ENCODE assay signal across 8 mouse cellular contexts in the genomic region with DNA sequence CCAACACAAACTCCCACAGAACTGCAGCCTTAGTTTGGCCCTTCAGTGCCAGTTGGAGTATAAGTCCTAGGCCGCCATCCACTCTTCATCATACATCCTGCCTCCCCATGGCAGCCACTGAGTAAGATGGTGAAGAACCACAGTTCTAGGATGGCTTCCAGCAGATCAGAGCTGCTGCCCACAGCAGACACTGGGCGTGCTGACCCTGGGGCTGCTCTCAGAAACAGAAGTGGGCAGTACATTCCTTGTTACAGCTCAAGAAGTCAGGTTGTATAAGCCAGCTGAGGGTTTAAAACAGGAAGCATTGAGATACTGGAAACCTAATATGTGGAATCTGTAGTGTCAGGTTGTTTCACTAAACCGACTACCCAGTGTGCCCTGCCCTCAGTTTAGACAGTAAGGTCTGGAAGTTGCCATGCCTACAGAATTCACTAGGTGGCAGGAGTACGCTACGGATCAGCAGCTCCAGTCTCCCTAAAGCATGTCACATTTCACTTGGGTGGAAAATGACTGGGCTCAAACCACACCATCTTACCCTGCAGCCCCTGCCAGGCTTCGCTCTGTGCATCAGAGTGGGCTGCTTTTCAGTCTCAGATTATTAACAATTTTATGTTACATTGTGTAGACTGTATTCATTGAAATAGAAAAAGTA. TPM values are rescaled to one million over a fixed set of nuclear protein-coding genes. Genes with fewer than 3 reads are reported as not detected.
DNase-seq lines count a peak whose midpoint lies in the region; ATAC-seq lines count a peak whose summit lies in the region.

No protein-coding gene starts in this region.

- peaks cover 85% of the 10 kb centered on the region for H3K36me3 ChIP-seq in hindbrain, embryonic 15.5 days

- peak; percentile 87 for ATAC-seq in hindbrain, embryonic 15.5 days (ENCODE audit: low FRiP score, low read depth)
- ATAC-seq in megakaryocyte, adult 5-6 weeks (ENCODE audit: poor library complexity, severe bottlenecking), result peak; percentile 97
- ATAC-seq in erythroid progenitor cell, adult 5-6 weeks (replicated peaks; ENCODE audit: low FRiP score, poor library complexity, severe bottlenecking), result no peak; the same call in 1 of the 2 replicates

- no peaks in the 10 kb centered on the region for H3K9me3 ChIP-seq in hindbrain, embryonic 15.5 days

- H3K9ac ChIP-seq in hindbrain, embryonic 15.5 days, result no peak overlapping the region

- no peak overlapping the region for H3K4me2 ChIP-seq in hindbrain, embryonic 15.5 days

- H3K27ac ChIP-seq in hindbrain, embryonic 15.5 days (replicated peaks), result no peak overlapping the region

- H3K27me3 ChIP-seq in hindbrain, embryonic 15.5 days, result no peaks in the 10 kb centered on the region

- WGBS in hindbrain, embryonic 15.5 days, result 50% methylated on average over 6 of the region's 6 CpGs

- no peak overlapping the region for H3K4me3 ChIP-seq in hindbrain, embryonic 15.5 days

- DNase-seq in Muller cell, postnatal 12 days (ENCODE audit: inconsistent ontology term), result peak; percentile 55
- peak; percentile 78 for DNase-seq in cerebellum, adult 18-20 months
- DNase-seq in forelimb bud, embryonic 11.5 days (ENCODE audit: low read depth, low spot score), result peak; percentile 57
- DNase-seq in left cerebral cortex, adult 11 months (ENCODE audit: low spot score), result peak; percentile 66
- peak; percentile 64 for DNase-seq in right cerebral cortex, postnatal 25 days

- no peaks in the 10 kb centered on the region for H3K4me1 ChIP-seq in hindbrain, embryonic 15.5 days (replicated peaks)

RNA-seq across cellular contexts. Expression of a gene that starts 19.3 kb away (rescaled TPM):
- 43.9 and 48.6 TPM in 2 replicates for polyA plus RNA-seq in hindbrain, embryonic 15.5 days (2015; fragmentation: Nextera tagmentation; extraction: Ambion mirVana)
- 24.1 and 31.6 TPM in 2 replicates for total RNA-seq in megakaryocyte, adult 5-6 weeks (2015)
- total RNA-seq in megakaryocyte, adult 5-6 weeks (2017), result 28.3 and 31.6 TPM in 2 replicates
- total RNA-seq in erythroid progenitor cell, adult 5-6 weeks (2015; ENCODE audit: low replicate concordance), result 10.5 and 11.5 TPM in 2 replicates
- total RNA-seq in erythroid progenitor cell, adult 5-6 weeks (2017; ENCODE audit: low replicate concordance), result 12.9 and 23.6 TPM in 2 replicates

RNA-seq across cellular contexts. Expression of a gene that starts 32.7 kb away (rescaled TPM):
- polyA plus RNA-seq in hindbrain, embryonic 15.5 days (2015; fragmentation: Nextera tagmentation; extraction: Ambion mirVana), result 27.4 and 30.4 TPM in 2 replicates
- 6.8 and 7.1 TPM in 2 replicates for total RNA-seq in megakaryocyte, adult 5-6 weeks (2015)
- total RNA-seq in megakaryocyte, adult 5-6 weeks (2017), result 10.0 and 15.6 TPM in 2 replicates
- total RNA-seq in erythroid progenitor cell, adult 5-6 weeks (2015; ENCODE audit: low replicate concordance), result 1.7 and 3.6 TPM in 2 replicates
- total RNA-seq in erythroid progenitor cell, adult 5-6 weeks (2017; ENCODE audit: low replicate concordance), result 3.8 and 5.5 TPM in 2 replicates

RNA-seq across cellular contexts. Expression of a gene that starts 34.9 kb away (rescaled TPM):
- 77.3 and 83.6 TPM in 2 replicates for polyA plus RNA-seq in hindbrain, embryonic 15.5 days (2015; fragmentation: Nextera tagmentation; extraction: Ambion mirVana)
- total RNA-seq in megakaryocyte, adult 5-6 weeks (2015), result not detected in 2 replicates
- total RNA-seq in megakaryocyte, adult 5-6 weeks (2017), result 0.07 TPM in 1 of 2 replicates, not detected in the other
- total RNA-seq in erythroid progenitor cell, adult 5-6 weeks (2015; ENCODE audit: low replicate concordance), result not detected in 2 replicates
- total RNA-seq in erythroid progenitor cell, adult 5-6 weeks (2017; ENCODE audit: low replicate concordance), result not detected in 2 replicates
